In the genomic region with DNA sequence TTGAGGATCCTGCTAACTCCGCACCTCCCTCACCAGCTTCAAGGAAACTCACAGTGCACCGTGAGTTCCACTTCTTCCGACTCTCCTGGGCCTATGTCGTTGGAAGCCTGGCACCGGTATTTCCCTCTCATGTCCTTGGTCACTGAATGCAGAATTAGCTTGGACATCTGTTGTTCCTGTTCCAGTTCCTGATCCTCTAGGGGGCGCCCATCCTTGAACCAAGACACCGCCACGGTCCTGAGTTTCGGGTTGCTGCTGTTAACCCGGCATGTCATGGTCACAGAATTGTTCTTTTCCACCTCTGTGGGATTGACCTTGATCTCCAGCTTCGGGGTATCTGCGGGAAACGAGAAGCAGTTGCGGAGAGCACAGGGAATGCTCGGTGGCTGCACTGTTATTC, we compare ENCODE assay signal across 7 mouse cellular contexts. TPM values are rescaled to one million over a fixed set of nuclear protein-coding genes. Genes with fewer than 3 reads are reported as not detected.
DNase-seq lines count a peak whose midpoint lies in the region; ATAC-seq and TF ChIP-seq lines count a peak whose summit lies in the region.

No protein-coding gene starts in this region.

- no peaks in the 10 kb centered on the region for H3K4me1 ChIP-seq in limb, embryonic 11.5 days (ENCODE audit: control insufficient read depth, insufficient read depth, low read length)
- no peaks in the 10 kb centered on the region for H3K4me1 ChIP-seq in midbrain, embryonic 16.5 days (ENCODE audit: control insufficient read depth, insufficient read depth, low read length)
- peaks cover 14% of the 10 kb centered on the region; the same call in 1 of the 2 replicates for H3K4me1 ChIP-seq in spleen, adult 2 months (ENCODE audit: control insufficient read depth, insufficient read depth, insufficient read length)

- H3K27ac ChIP-seq in limb, embryonic 11.5 days (replicated peaks; ENCODE audit: low read depth, low read length), result no peak overlapping the region
- no peak overlapping the region for H3K27ac ChIP-seq in midbrain, embryonic 16.5 days (ENCODE audit: low read length)
- H3K27ac ChIP-seq in spleen, adult 2 months (ENCODE audit: insufficient read depth, low read length), result peak overlapping the region; percentile 19

- TF ChIP-seq POLR2A in spleen, adult 2 months (IDR thresholded peaks at IDR 0.05; ENCODE audit: low read depth, low read length), result no peak

- TF ChIP-seq CTCF in spleen, adult 2 months (IDR thresholded peaks at IDR 0.05; ENCODE audit: extremely low read depth, insufficient read depth, insufficient read length, insufficient replicate concordance), result peak; percentile 64; the same call in 1 of the 2 replicates

- no peaks in the 10 kb centered on the region for H3K36me3 ChIP-seq in limb, embryonic 11.5 days (ENCODE audit: control insufficient read depth, insufficient read depth, low read length)
- no peaks in the 10 kb centered on the region for H3K36me3 ChIP-seq in midbrain, embryonic 16.5 days (ENCODE audit: control insufficient read depth, insufficient read depth, low read length)
- peaks cover 43% of the 10 kb centered on the region for H3K36me3 ChIP-seq in spleen, adult 2 months (ENCODE audit: control insufficient read depth, insufficient read depth, low read length)

- peak; percentile 74 to 76 for DNase-seq in adrenal gland, adult 18-20 months (ENCODE audit: low spot score in 2 of 2)
- peak; percentile 87 for DNase-seq in embryo, embryonic 10.5 days (ENCODE audit: low spot score)
- DNase-seq in heart, adult 8-10 months (ENCODE audit: low spot score), result peak; percentile 53
- peak; percentile 49 to 82 for DNase-seq in kidney, adult 8-10 months
- DNase-seq in limb, embryonic 11.5 days (ENCODE audit: low spot score), result peak; percentile 81
- peak in 1 of 2 experiments; percentile 78 for DNase-seq in spleen, adult 2 months (ENCODE audit: low read depth in 1 of 2, low spot score in 2 of 2)

- peak overlapping the region; percentile 11; the same call in 1 of the 2 replicates for H3K4me2 ChIP-seq in limb, embryonic 11.5 days (ENCODE audit: low read depth, severe bottlenecking)
- peak overlapping the region; percentile 37; the same call in 1 of the 2 replicates for H3K4me2 ChIP-seq in midbrain, embryonic 16.5 days (ENCODE audit: low read length)

- H3K9me3 ChIP-seq in limb, embryonic 11.5 days (ENCODE audit: control insufficient read depth, low read length), result no peaks in the 10 kb centered on the region
- no peaks in the 10 kb centered on the region for H3K9me3 ChIP-seq in midbrain, embryonic 16.5 days (replicated peaks; ENCODE audit: control insufficient read depth, low read length, poor library complexity, severe bottlenecking)

- WGBS in limb, embryonic 11.5 days, result 24% methylated on average over 15 of the region's 15 CpGs
- 28% methylated on average over 15 of the region's 15 CpGs for WGBS in midbrain, embryonic 16.5 days
- 20% methylated on average over 15 of the region's 15 CpGs for whole genome bisulfite sequencing in spleen, adult 2 months

- H3K27me3 ChIP-seq in limb, embryonic 11.5 days (ENCODE audit: control insufficient read depth, insufficient read depth, low read length), result no peaks in the 10 kb centered on the region
- H3K27me3 ChIP-seq in midbrain, embryonic 16.5 days (ENCODE audit: control insufficient read depth, insufficient read depth, low read depth, low read length), result no peaks in the 10 kb centered on the region
- no peaks in the 10 kb centered on the region for H3K27me3 ChIP-seq in spleen, adult 2 months (ENCODE audit: control insufficient read depth, insufficient read depth, low read length)

- no peak overlapping the region for H3K9ac ChIP-seq in limb, embryonic 11.5 days (ENCODE audit: low read length)
- no peak overlapping the region for H3K9ac ChIP-seq in midbrain, embryonic 16.5 days (ENCODE audit: low read depth, low read length)

- H3K4me3 ChIP-seq in limb, embryonic 11.5 days (ENCODE audit: low read depth, low read length), result no peak overlapping the region
- no peak overlapping the region for H3K4me3 ChIP-seq in midbrain, embryonic 16.5 days (ENCODE audit: low read depth, low read length)
- no peak overlapping the region; the same call in 1 of the 2 replicates for H3K4me3 ChIP-seq in spleen, adult 2 months (ENCODE audit: extremely low read depth, insufficient read depth, insufficient read length)

- ATAC-seq in limb, embryonic 11.5 days (ENCODE audit: insufficient number of reproducible peaks, low FRiP score, low TSS enrichment, low read depth), result no peak
- no peak for ATAC-seq in midbrain, embryonic 16.5 days

RNA-seq across cellular contexts. Expression of gene Cd22, which starts 7.1 kb away (rescaled TPM):
- total RNA-seq in adrenal gland, adult 18-20 months (2021), result under 1 TPM; 0.70 TPM
- total RNA-seq in heart, adult 8-10 months (2022), result 1 to 10 TPM in 1 of 4 experiments, under 1 TPM in 3; 0.52 to 1.0 (median 0.71) TPM
- 0.65 TPM in 1 of 2 replicates, not detected in the other for polyA plus RNA-seq in limb, embryonic 11.5 days (2014; fragmentation: Nextera tagmentation; extraction: Ambion mirVana)
- polyA plus RNA-seq in midbrain, embryonic 16.5 days (2015; fragmentation: Nextera tagmentation; extraction: Ambion mirVana), result 0.06 TPM in 1 of 2 replicates, not detected in the other
- polyA plus RNA-seq in spleen, adult 2 months (2012; rRNA removed), result 269 and 316 TPM in 2 replicates

RNA-seq across cellular contexts. Expression of gene Ffar1, which starts 11.7 kb away (rescaled TPM):
- not detected for total RNA-seq in adrenal gland, adult 18-20 months (2021)
- not detected for total RNA-seq in heart, adult 8-10 months (2022)
- polyA plus RNA-seq in limb, embryonic 11.5 days (2014; fragmentation: Nextera tagmentation; extraction: Ambion mirVana), result not detected in 2 replicates
- polyA plus RNA-seq in midbrain, embryonic 16.5 days (2015; fragmentation: Nextera tagmentation; extraction: Ambion mirVana), result not detected in 2 replicates
- 17.0 and 20.1 TPM in 2 replicates for polyA plus RNA-seq in spleen, adult 2 months (2012; rRNA removed)

RNA-seq across cellular contexts. Expression of gene Ffar3, which starts 17.1 kb away (rescaled TPM):
- under 1 TPM; 0.23 to 0.26 TPM for total RNA-seq in adrenal gland, adult 18-20 months (2021)
- total RNA-seq in heart, adult 8-10 months (2022), result not detected
- polyA plus RNA-seq in limb, embryonic 11.5 days (2014; fragmentation: Nextera tagmentation; extraction: Ambion mirVana), result 0.09 TPM in 1 of 2 replicates, not detected in the other
- not detected in 2 replicates for polyA plus RNA-seq in midbrain, embryonic 16.5 days (2015; fragmentation: Nextera tagmentation; extraction: Ambion mirVana)
- polyA plus RNA-seq in spleen, adult 2 months (2012; rRNA removed), result 0.59 and 0.84 TPM in 2 replicates

RNA-seq across cellular contexts. Expression of gene Mag, which starts 41.6 kb away (rescaled TPM):
- total RNA-seq in adrenal gland, adult 18-20 months (2021), result under 1 TPM; 0.38 to 0.40 TPM
- total RNA-seq in heart, adult 8-10 months (2022), result not detected
- polyA plus RNA-seq in limb, embryonic 11.5 days (2014; fragmentation: Nextera tagmentation; extraction: Ambion mirVana), result 0.21 and 0.27 TPM in 2 replicates
- 4.5 and 4.7 TPM in 2 replicates for polyA plus RNA-seq in midbrain, embryonic 16.5 days (2015; fragmentation: Nextera tagmentation; extraction: Ambion mirVana)
- 3.5 TPM in 2 replicates for polyA plus RNA-seq in spleen, adult 2 months (2012; rRNA removed)

RNA-seq across cellular contexts. Expression of gene Ffar2, which starts 49.5 kb away (rescaled TPM):
- 10 to 100 TPM in 1 of 2 experiments, 1 to 10 TPM in 1; 1.6 to 10.5 TPM for total RNA-seq in adrenal gland, adult 18-20 months (2021)
- total RNA-seq in heart, adult 8-10 months (2022), result under 1 TPM in 2 of 4 experiments, not detected in 2; 0.25 to 0.46 TPM
- 0.10 TPM in 1 of 2 replicates, not detected in the other for polyA plus RNA-seq in limb, embryonic 11.5 days (2014; fragmentation: Nextera tagmentation; extraction: Ambion mirVana)
- polyA plus RNA-seq in midbrain, embryonic 16.5 days (2015; fragmentation: Nextera tagmentation; extraction: Ambion mirVana), result 0.13 TPM in 1 of 2 replicates, not detected in the other
- 19.2 and 38.6 TPM in 2 replicates for polyA plus RNA-seq in spleen, adult 2 months (2012; rRNA removed)

Comparison
In these comparisons a context has a peak if more than half of its experiments do, and no peak if none do; other contexts are left out.
1. RNA of gene Cd22, which starts 7.1 kb away (polyA plus RNA-seq): 269 to 316 TPM in spleen, adult 2 months; 0.06 TPM in midbrain, embryonic 16.5 days and 0.65 TPM in limb, embryonic 11.5 days; every median in the first group is over 100 times any median in the second.
2. RNA of gene Ffar1, which starts 11.7 kb away (polyA plus RNA-seq): 17.0 to 20.1 TPM in spleen, adult 2 months; not detected in midbrain, embryonic 16.5 days and not detected in limb, embryonic 11.5 days; every median in the first group is over 10 times any median in the second.